Mouse (Mus musculus) hindbrain, postnatal 0 days (tissue): ENCODE data around the gene Cadm3. TPM values are rescaled to one million over a fixed set of nuclear protein-coding genes. Genes with fewer than 3 reads are reported as not detected.

Experiments used
- ATAC-seq: fragments of 200-750 bp; cut with Nextera tagmentation; 2 replicates; pipeline ENCODE4 v1.8.0; 2017; ENCODE audit warnings: mild to moderate bottlenecking, moderate TSS enrichment, moderate library complexity
- DNase-seq: peaks from one replicate; pipeline ENCODE4 v3.0.0-alpha.2; 2015; ENCODE audit warnings: low spot score
- H3K27ac ChIP-seq: fragments of 300-500 bp; sonication (generic); 2 replicates; pipeline ENCODE4 v1.5.1; 2014; ENCODE audit warnings: mild to moderate bottlenecking
- H3K27me3 ChIP-seq: fragments of 300-500 bp; sonication (generic); 2 replicates; pipeline ENCODE4 v1.6.1; 2014; ENCODE audit warnings: low read length, mixed read lengths; ENCODE audit not compliant: insufficient read depth
- H3K36me3 ChIP-seq: fragments of 300-500 bp; sonication (generic); 2 replicates; pipeline ENCODE4 v1.6.1; 2014; ENCODE audit warnings: low read length, mixed read lengths; ENCODE audit not compliant: insufficient read depth
- H3K4me1 ChIP-seq: fragments of 300-500 bp; sonication (generic); 2 replicates; pipeline ENCODE4 v1.6.1; 2014; ENCODE audit warnings: antibody characterized with exemption, low read length, mixed read lengths; ENCODE audit not compliant: insufficient read depth
- H3K4me2 ChIP-seq: fragments of 300-500 bp; sonication (generic); 2 replicates; pipeline ENCODE4 v1.6.1; 2014; ENCODE audit warnings: low read depth, mild to moderate bottlenecking, low read length, moderate library complexity, mixed read lengths
- H3K4me3 ChIP-seq: fragments of 300-500 bp; sonication (generic); 2 replicates; pipeline ENCODE4 v1.5.1; 2014; ENCODE audit warnings: low read length
- H3K9ac ChIP-seq: fragments of 300-500 bp; sonication (generic); replicated peaks from 2 replicates; pipeline ENCODE4 v1.6.1; 2014; ENCODE audit warnings: mild to moderate bottlenecking, low read length, moderate library complexity, mixed read lengths
- H3K9me3 ChIP-seq: fragments of 300-500 bp; sonication (generic); 2 replicates; pipeline ENCODE4 v1.6.1; 2016; ENCODE audit warnings: low read length, mixed read lengths
- CTCF ChIP-seq: IDR thresholded peaks from 2 replicates; pipeline ENCODE4 v1.5.1; 2016; ENCODE audit warnings: antibody characterized with exemption, control low read depth, low read depth
- WGBS: fragments of 180-500 bp; shearing (Covaris S2); extraction: QIAGEN DNeasy Blood & Tissue Kit; methylation state at CpG from one replicate; pipeline ENCODE4 v1.1.7; 2014; 5-methylcytosine and 5-hydroxymethylcytosine counted together
- polyA plus RNA-seq: library from polyadenylated mRNA; unstranded; fragments of >200 nt; fragmentation: Nextera tagmentation; extraction: Ambion mirVana; gene quantifications from 2 replicates; pipeline ENCODE4 v1.2.1, GENCODE M21; 2015
- total RNA-seq: library from RNA; depleted of rRNA; stranded (reverse); fragments of >200 nt; gene quantifications from 2 replicates; pipeline ENCODE4 v1.2.3, GENCODE M21; 2014

Gene Cadm3
- total and polyA plus RNA-seq, 2 experiments from 2014 or later = 52.5 to 533 TPM

DNA sequence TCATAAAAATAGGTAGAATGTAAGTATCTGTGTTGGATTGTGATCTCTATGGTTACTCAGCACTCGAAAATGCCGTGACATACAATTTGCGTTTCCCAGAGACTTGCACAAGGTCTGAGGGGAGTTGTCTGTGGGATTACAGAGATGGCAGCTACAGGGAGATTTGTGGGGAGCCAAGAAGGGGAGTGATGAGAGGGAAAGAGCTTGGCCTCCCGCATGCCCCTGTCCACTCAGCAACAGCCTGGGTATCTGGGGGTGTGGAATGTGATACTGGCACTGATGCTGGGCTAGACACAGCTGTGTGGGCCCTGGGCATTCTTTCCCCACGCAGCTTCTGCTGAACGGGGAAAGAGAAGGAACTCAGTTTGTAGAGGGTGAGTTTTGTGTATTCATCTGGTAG, 3.0 kb upstream of the Cadm3 start:
- H3K9me3 ChIP-seq = no peaks in the 10 kb centered on the region
- DNase-seq = no peak
- ATAC-seq = no peak
- H3K4me3 ChIP-seq = no peak overlapping the region
- TF ChIP-seq CTCF = no peak
- no peak overlapping the region for H3K27ac ChIP-seq
- no peak overlapping the region for H3K9ac ChIP-seq
- no peaks in the 10 kb centered on the region for H3K27me3 ChIP-seq
- peaks cover 9% of the 10 kb centered on the region for H3K4me1 ChIP-seq
- no peak overlapping the region for H3K4me2 ChIP-seq
- WGBS = 47% methylated on average over 6 of the region's 6 CpGs
- H3K36me3 ChIP-seq = no peaks in the 10 kb centered on the region

DNA sequence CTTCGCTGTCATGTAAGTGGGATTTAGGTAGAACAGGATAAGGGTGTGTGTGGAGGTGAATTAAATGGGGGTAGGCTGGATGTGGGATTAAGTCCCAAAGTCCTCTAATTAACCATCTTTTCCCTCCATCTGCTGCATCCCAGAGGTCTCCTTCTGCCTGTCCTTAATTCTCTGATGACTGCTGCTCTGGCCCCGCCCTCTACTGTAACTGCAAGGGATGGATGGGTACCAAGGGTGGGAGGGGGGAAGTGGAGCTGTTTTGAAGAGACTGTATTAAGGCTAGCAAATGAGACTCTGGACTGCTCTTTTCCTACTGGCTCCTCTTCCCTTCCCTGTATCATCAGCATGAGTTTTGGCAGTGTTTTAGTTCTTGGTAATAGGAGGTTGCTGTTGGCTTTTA, 2.1 kb upstream of the Cadm3 start:
- no peaks in the 10 kb centered on the region for H3K9me3 ChIP-seq
- no peak for DNase-seq
- 53% methylated on average over 2 of the region's 2 CpGs for WGBS

DNA sequence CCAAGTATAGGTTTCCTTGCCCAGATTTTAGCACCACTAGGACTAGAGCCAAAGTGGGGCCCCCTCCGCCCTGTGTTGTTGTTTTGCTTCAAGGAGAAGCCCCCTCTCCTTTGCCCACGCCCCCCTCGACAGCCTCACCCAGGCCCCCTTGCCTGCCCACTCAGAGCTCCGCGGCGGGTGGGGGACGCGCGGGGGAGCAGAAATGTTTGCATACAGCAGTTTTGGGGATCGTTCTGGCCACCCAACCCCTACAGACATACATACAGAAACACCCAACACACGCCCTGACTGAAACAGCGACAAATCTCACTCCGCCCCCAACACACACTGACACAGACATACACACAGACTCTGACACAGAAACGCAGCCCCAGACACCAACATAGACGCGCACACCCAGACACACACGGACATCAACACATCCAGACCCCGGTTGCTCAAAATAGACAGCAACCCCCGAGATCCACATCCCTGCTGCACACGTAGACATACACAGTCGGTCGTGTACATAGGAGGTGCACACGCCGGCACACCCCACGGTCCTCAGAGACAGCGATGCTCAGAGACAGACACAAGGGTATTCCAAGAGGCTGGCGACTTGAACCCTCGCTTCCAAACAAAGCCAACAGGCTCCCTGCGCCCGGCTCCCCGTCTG, 667 bp downstream of the Cadm3 start:
- Histone ChIP-seq H3K4me1 (peaks cover 23% of the 10 kb centered on the region), H3K9ac (peak overlapping the region; percentile 75), H3K27me3 (no peaks in the 10 kb centered on the region), H3K36me3 (no peaks in the 10 kb centered on the region), H3K27ac (peak overlapping the region; percentile 86), H3K4me2 (peak overlapping the region; percentile 67), H3K4me3 (peak overlapping the region; percentile 59), H3K9me3 (no peaks in the 10 kb centered on the region)
- peak; percentile 63 for DNase-seq
- no peak for TF ChIP-seq CTCF
- ATAC-seq = peak; percentile 55
- under 1% methylated on average over 31 of the region's 31 CpGs for WGBS

More for the DNA sequence above, 2.1 kb upstream of the Cadm3 start:
- Histone ChIP-seq H3K4me3 (no peak overlapping the region), H3K4me2 (no peak overlapping the region), H3K27me3 (no peaks in the 10 kb centered on the region), H3K36me3 (no peaks in the 10 kb centered on the region), H3K4me1 (peaks cover 17% of the 10 kb centered on the region), H3K9ac (no peak overlapping the region), H3K27ac (no peak overlapping the region)
- TF ChIP-seq CTCF = no peak
- no peak for ATAC-seq

- Histone ChIP-seq H3K27me3 (no peaks in the 10 kb centered on the region), H3K9me3 (no peaks in the 10 kb centered on the region), H3K9ac (peak overlapping the region; percentile 75), H3K4me2 (peak overlapping the region; percentile 67), H3K27ac (peak overlapping the region; percentile 86), H3K4me1 (peaks cover 23% of the 10 kb centered on the region), H3K4me3 (peak overlapping the region; percentile 59), H3K36me3 (no peaks in the 10 kb centered on the region)
- no peak for TF ChIP-seq CTCF
- whole genome bisulfite sequencing = 1% methylated on average over 12 of the region's 13 CpGs
- DNase-seq = peak; percentile 46
- peak; percentile 33 for ATAC-seq
Measured at GRCm38 (mm10) chr1:173365970-173366409, 1.5 kb downstream of the Cadm3 start.

DNA sequence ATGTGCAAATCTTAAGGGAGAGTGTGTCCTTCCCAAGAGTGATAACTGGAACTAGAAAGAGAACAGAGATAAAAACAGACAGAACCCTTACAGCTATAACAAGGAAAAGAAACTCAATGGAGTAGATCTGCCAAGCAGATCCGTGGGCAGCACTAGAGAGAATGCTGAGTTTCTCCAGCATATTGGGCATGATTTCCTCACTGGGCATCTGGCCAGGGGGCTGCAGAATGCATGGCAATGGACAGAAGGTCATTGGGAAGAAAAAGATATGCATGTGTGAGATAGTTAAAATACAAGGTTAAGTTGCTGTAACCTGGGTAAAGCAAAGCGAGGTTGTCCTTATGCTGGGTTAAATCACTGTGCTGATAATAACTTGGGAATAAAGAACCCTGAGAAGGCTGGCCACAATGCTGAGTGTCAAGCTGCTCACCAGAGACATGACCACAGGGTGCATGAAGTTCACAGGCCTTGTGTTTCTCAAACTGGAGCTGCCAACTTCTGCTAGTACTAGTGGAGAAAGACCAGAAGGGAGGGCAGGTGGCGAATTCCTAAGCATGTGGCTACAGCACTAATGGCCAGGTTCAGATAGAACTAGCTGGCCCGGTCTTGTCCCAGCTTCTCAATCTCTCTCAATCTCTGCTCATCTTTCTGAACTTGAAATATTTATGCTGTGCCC, 3.2 kb downstream of the Cadm3 start:
- ATAC-seq (no peak), DNase-seq (no peak)
- Histone ChIP-seq H3K36me3 (no peaks in the 10 kb centered on the region), H3K4me2 (peak overlapping the region; percentile 67; the same call in 1 of the 2 replicates), H3K4me1 (peaks cover 23% of the 10 kb centered on the region), H3K27ac (no peak overlapping the region; the same call in 1 of the 2 replicates), H3K4me3 (no peak overlapping the region), H3K27me3 (no peaks in the 10 kb centered on the region), H3K9me3 (no peaks in the 10 kb centered on the region), H3K9ac (no peak overlapping the region)
- 68% methylated on average over 4 of the region's 4 CpGs for WGBS
- TF ChIP-seq CTCF = no peak

DNA sequence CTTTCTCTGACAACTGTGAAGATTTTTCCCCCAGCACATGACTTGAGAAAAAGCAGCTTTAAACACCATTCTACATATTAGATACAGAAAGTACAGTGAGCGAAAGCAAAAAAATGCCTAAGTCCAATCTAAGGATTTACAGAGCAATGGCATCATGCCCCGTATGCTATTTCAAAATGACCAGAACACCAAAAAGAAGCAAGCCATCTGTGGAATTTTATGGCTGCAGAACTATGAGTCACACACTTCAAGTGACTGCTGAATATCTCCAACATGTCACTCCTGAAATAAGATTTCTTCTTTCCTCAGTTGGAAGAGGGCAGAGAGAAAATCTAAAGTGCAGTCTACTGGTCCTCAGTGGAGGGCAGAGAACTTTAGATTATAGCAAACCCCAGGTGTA, 4.1 kb downstream of the Cadm3 start:
- 90% methylated on average over 2 of the region's 2 CpGs for WGBS

GRCm38 (mm10) chr1:173361651-173362050, 5.8 kb downstream of the Cadm3 start:
- Histone ChIP-seq H3K36me3 (no peaks in the 10 kb centered on the region), H3K4me2 (no peak overlapping the region)
- WGBS = 50% methylated on average over 6 of the region's 6 CpGs

More for the DNA sequence above, 4.1 kb downstream of the Cadm3 start:
- no peak for TF ChIP-seq CTCF
- Histone ChIP-seq H3K9ac (no peak overlapping the region), H3K27me3 (no peaks in the 10 kb centered on the region), H3K4me2 (no peak overlapping the region), H3K27ac (no peak overlapping the region), H3K4me3 (no peak overlapping the region), H3K9me3 (no peaks in the 10 kb centered on the region), H3K36me3 (no peaks in the 10 kb centered on the region), H3K4me1 (peaks cover 23% of the 10 kb centered on the region)
- DNase-seq (no peak), ATAC-seq (no peak)

More at GRCm38 (mm10) chr1:173361651-173362050, 5.8 kb downstream of the Cadm3 start:
- no peak for TF ChIP-seq CTCF
- no peak overlapping the region for H3K27ac ChIP-seq
- ATAC-seq (no peak), DNase-seq (no peak)
- H3K9ac ChIP-seq = no peak overlapping the region
- H3K27me3 ChIP-seq = no peaks in the 10 kb centered on the region
- peaks cover 19% of the 10 kb centered on the region for H3K4me1 ChIP-seq
- no peak overlapping the region for H3K4me3 ChIP-seq
- H3K9me3 ChIP-seq = no peaks in the 10 kb centered on the region
